Mouse (Mus musculus) ES-E14 (cell line): ENCODE results near the gene Piezo1.

Experiments used
- HCFC1 ChIP-seq: IDR thresholded peaks from 2 replicates; pipeline ENCODE4 v1.6.1; 2012; ENCODE audit warnings: low read length, inconsistent platforms, borderline replicate concordance; ENCODE audit not compliant: insufficient read depth
- MAFK ChIP-seq: IDR thresholded peaks from 2 replicates; pipeline ENCODE4 v1.6.1; 2014; ENCODE audit warnings: mild to moderate bottlenecking, low read depth, low read length, inconsistent platforms; ENCODE audit not compliant: insufficient read depth
- ZC3H11A ChIP-seq: IDR thresholded peaks from 2 replicates; pipeline ENCODE4 v1.6.1; 2012; ENCODE audit warnings: low read depth, mild to moderate bottlenecking, inconsistent platforms, low read length, borderline replicate concordance
- ZNF384 ChIP-seq: IDR thresholded peaks from 2 replicates; pipeline ENCODE4 v1.6.1; 2012; ENCODE audit warnings: low read depth, low read length, inconsistent platforms

DNA sequence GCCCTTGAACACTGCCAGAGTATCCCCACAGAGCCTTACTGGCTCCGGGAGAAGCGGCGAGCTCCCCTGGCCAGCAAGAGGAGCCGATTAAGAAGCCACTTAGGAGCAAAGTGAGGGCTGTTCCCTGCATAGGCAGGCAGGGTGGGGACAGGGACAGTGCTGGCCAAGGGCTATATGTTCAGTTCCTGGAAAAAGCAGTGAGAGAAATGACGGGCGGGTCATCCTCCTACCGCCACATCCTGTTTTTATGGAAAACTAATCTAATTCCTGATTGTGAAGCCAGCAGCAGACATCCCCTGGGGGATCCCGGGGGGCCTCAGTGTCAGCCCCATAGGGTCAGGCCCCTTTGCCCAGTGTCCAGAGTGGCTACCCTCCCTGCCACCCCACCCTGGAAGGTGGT lies 19.8 kb downstream of the Piezo1 start:
- TF ChIP-seq ZNF384 (no peak), ZC3H11A (no peak), MAFK (no peak), HCFC1 (no peak)
